In the genomic region with DNA sequence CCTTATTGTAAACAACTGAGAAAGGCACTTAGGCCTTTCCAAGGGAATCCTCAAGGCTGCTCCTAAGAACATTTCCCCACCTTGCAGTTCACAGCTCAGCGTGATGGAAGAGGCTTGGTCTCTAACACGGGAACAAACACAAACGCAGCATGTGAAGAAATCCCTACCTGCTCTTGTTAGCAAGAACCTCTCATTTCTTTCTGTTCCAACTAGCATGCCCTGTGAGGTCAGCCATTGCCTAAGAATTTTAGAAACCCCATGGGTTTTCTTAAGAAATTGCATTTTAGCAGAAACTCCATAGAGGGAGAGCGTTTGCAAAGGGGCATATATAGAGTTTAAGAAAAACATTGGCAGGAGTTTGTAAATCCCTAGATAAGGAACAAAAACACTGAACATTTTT, we compare ENCODE assay signal across 13 mouse cellular contexts. TPM values are rescaled to one million over a fixed set of nuclear protein-coding genes. Genes with fewer than 3 reads are reported as not detected.
A peak's percentile ranks its signal among the peaks of the same experiment; 100 is the strongest.
DNase-seq lines count a peak whose midpoint lies in the region; ATAC-seq and TF ChIP-seq lines count a peak whose summit lies in the region.
"Had no signal": no experiment of that assay in that cellular context is flagged by ENCODE, and none has a peak within 500 bp of the region (broad histone marks: within the 10 kb centered on the region; RNA-seq: fewer than 3 reads in every experiment).

No protein-coding gene starts in this region.

- no peak for TF ChIP-seq POLR2A in heart, adult 2 months (IDR thresholded peaks at IDR 0.05; ENCODE audit: insufficient read depth, low read depth, low read length)
- no peak for TF ChIP-seq POLR2A in ES-Bruce4 (IDR thresholded peaks at IDR 0.05; ENCODE audit: insufficient read depth, low read length)

- no peaks in the 10 kb centered on the region for H3K36me3 ChIP-seq in heart, embryonic 12.5 days
- H3K36me3 ChIP-seq in heart, adult 2 months (ENCODE audit: control insufficient read depth, insufficient read depth, low read length): no peaks in the 10 kb centered on the region
- peaks cover 4% of the 10 kb centered on the region; the same call in 1 of the 2 replicates for H3K36me3 ChIP-seq in kidney, postnatal 0 days (ENCODE audit: insufficient read depth, low read length)
- H3K36me3 ChIP-seq in ES-Bruce4 (ENCODE audit: control insufficient read depth, insufficient read depth, low read length, poor library complexity, severe bottlenecking): peaks cover 29% of the 10 kb centered on the region
- H3K36me3 ChIP-seq in embryonic facial prominence, embryonic 15.5 days: no peaks in the 10 kb centered on the region
- H3K36me3 ChIP-seq: heart, embryonic 10.5 days; intestine, embryonic 15.5 days had no signal

- peaks cover 39% of the 10 kb centered on the region for H3K4me1 ChIP-seq in heart, embryonic 12.5 days (replicated peaks)
- peaks cover 3% of the 10 kb centered on the region for H3K4me1 ChIP-seq in heart, adult 2 months (ENCODE audit: control insufficient read depth, insufficient read depth, low read length)
- peaks cover 12% of the 10 kb centered on the region for H3K4me1 ChIP-seq in kidney, postnatal 0 days (replicated peaks; ENCODE audit: insufficient read depth, low read length)
- H3K4me1 ChIP-seq in ES-Bruce4 (ENCODE audit: control insufficient read depth, insufficient read depth, low read length): peaks cover 3% of the 10 kb centered on the region
- peaks cover 70% of the 10 kb centered on the region for H3K4me1 ChIP-seq in embryonic facial prominence, embryonic 15.5 days

- ATAC-seq in heart, embryonic 12.5 days (ENCODE audit: insufficient number of reproducible peaks, low FRiP score): no peak
- ATAC-seq in kidney, postnatal 0 days (replicated peaks; ENCODE audit: low FRiP score, low read depth): no peak
- ATAC-seq in embryonic facial prominence, embryonic 15.5 days (ENCODE audit: insufficient number of reproducible peaks, low FRiP score, low TSS enrichment, low read depth): no peak

- WGBS in heart, embryonic 12.5 days: 34% methylated on average over 4 of the region's 4 CpGs
- 64% methylated on average over 4 of the region's 4 CpGs for WGBS in heart, adult 2 months
- 36% methylated on average over 4 of the region's 4 CpGs for WGBS in kidney, postnatal 0 days
- 55% methylated on average over 4 of the region's 4 CpGs for WGBS in embryonic facial prominence, embryonic 15.5 days

- intact Hi-C loops in heart, adult 2 months (cut with DNase I): no loop called here

- no peaks in the 10 kb centered on the region for H3K9me3 ChIP-seq in heart, embryonic 12.5 days (replicated peaks)
- H3K9me3 ChIP-seq in kidney, postnatal 0 days (replicated peaks; ENCODE audit: low read length): no peaks in the 10 kb centered on the region
- no peaks in the 10 kb centered on the region for H3K9me3 ChIP-seq in ES-Bruce4 (replicated peaks; ENCODE audit: control insufficient read depth, insufficient read depth, low read length, poor library complexity, severe bottlenecking)
- no peaks in the 10 kb centered on the region for H3K9me3 ChIP-seq in embryonic facial prominence, embryonic 15.5 days (replicated peaks)
- H3K9me3 ChIP-seq: heart, embryonic 10.5 days; intestine, embryonic 15.5 days had no signal

- no peak overlapping the region for H3K4me2 ChIP-seq in heart, embryonic 12.5 days
- H3K4me2 ChIP-seq in kidney, postnatal 0 days (ENCODE audit: low read length): peak overlapping the region; percentile 96; the same call in 1 of the 2 replicates
- no peak overlapping the region for H3K4me2 ChIP-seq in embryonic facial prominence, embryonic 15.5 days (replicated peaks)

- no peak for TF ChIP-seq CTCF in heart, adult 2 months (IDR thresholded peaks at IDR 0.05)
- TF ChIP-seq CTCF in kidney, postnatal 0 days (IDR thresholded peaks at IDR 0.05; ENCODE audit: low read depth): no peak
- TF ChIP-seq CTCF in ES-Bruce4 (IDR thresholded peaks at IDR 0.05; ENCODE audit: low read depth, low read length): no peak

- TF ChIP-seq EP300 in heart, adult 2 months (IDR thresholded peaks at IDR 0.05; ENCODE audit: insufficient read depth, low read depth, low read length): no peak
- TF ChIP-seq EP300 in ES-Bruce4 (IDR thresholded peaks at IDR 0.05; ENCODE audit: insufficient read depth, low read depth, low read length): no peak

- no peak overlapping the region for H3K9ac ChIP-seq in heart, embryonic 12.5 days
- H3K9ac ChIP-seq in heart, adult 2 months (ENCODE audit: low read depth, low read length): no peak overlapping the region
- H3K9ac ChIP-seq in kidney, postnatal 0 days (ENCODE audit: low read depth, low read length): no peak overlapping the region
- peak overlapping the region; percentile 51; the same call in 1 of the 2 replicates for H3K9ac ChIP-seq in ES-Bruce4 (ENCODE audit: low read depth, poor library complexity, severe bottlenecking)
- no peak overlapping the region for H3K9ac ChIP-seq in embryonic facial prominence, embryonic 15.5 days

- H3K27ac ChIP-seq in heart, embryonic 12.5 days (ENCODE audit: poor library complexity, severe bottlenecking): peak overlapping the region; percentile 41; the same call in 1 of the 2 replicates
- H3K27ac ChIP-seq in heart, adult 2 months: no peak overlapping the region
- no peak overlapping the region for H3K27ac ChIP-seq in kidney, postnatal 0 days
- H3K27ac ChIP-seq in ES-Bruce4 (ENCODE audit: insufficient read depth, low read length): peak overlapping the region; percentile 55
- peak overlapping the region; percentile 78; the same call in 1 of the 2 replicates for H3K27ac ChIP-seq in embryonic facial prominence, embryonic 15.5 days (replicated peaks)

- H3K27me3 ChIP-seq in heart, embryonic 12.5 days (replicated peaks): peaks cover 15% of the 10 kb centered on the region
- H3K27me3 ChIP-seq in heart, adult 2 months (ENCODE audit: control insufficient read depth, insufficient read depth, low read length): no peaks in the 10 kb centered on the region
- H3K27me3 ChIP-seq in kidney, postnatal 0 days (ENCODE audit: insufficient read depth, low read length): no peaks in the 10 kb centered on the region
- no peaks in the 10 kb centered on the region for H3K27me3 ChIP-seq in ES-Bruce4 (ENCODE audit: control insufficient read depth, insufficient read depth, low read length, poor library complexity, severe bottlenecking)
- no peaks in the 10 kb centered on the region for H3K27me3 ChIP-seq in embryonic facial prominence, embryonic 15.5 days
- H3K27me3 ChIP-seq: intestine, embryonic 15.5 days had no signal

- no peaks in the 10 kb centered on the region for H3K79me2 ChIP-seq in heart, adult 2 months (replicated peaks; ENCODE audit: control insufficient read depth, insufficient read depth, low read length)

- DNase-seq in heart, adult 2 months: no peak
- DNase-seq in kidney, postnatal 0 days (ENCODE audit: low spot score): no peak
- DNase-seq in kidney, adult 8-10 months: no peak
- no peak for DNase-seq in adrenal gland, adult 2 months
- DNase-seq in Muller cell, postnatal 12 days (ENCODE audit: inconsistent ontology term): no peak
- DNase-seq: right cerebral cortex, postnatal 4 days had no signal

- no peak overlapping the region for H3K4me3 ChIP-seq in heart, embryonic 12.5 days
- no peak overlapping the region for H3K4me3 ChIP-seq in heart, adult 2 months
- H3K4me3 ChIP-seq in kidney, postnatal 0 days (replicated peaks; ENCODE audit: low read depth, low read length): no peak overlapping the region
- H3K4me3 ChIP-seq in ES-Bruce4 (ENCODE audit: low read depth, low read length): no peak overlapping the region
- no peak overlapping the region for H3K4me3 ChIP-seq in embryonic facial prominence, embryonic 15.5 days (replicated peaks)
- H3K4me3 ChIP-seq: erythroblast, embryonic 14.5 days had no signal

RNA-seq across cellular contexts. Expression of a gene that starts 6.3 kb away (rescaled TPM):
- 5.5 and 6.2 TPM in 2 replicates for polyA plus RNA-seq in heart, embryonic 12.5 days (2016; fragmentation: Nextera tagmentation; extraction: Ambion mirVana)
- 1 to 10 TPM; 5.3 to 7.0 TPM for total RNA-seq in heart, adult 2 months (2021)
- 5.8 TPM in 2 replicates for polyA plus RNA-seq in heart, adult 2 months (2012; rRNA removed)
- 15.2 and 17.9 TPM in 2 replicates for polyA plus RNA-seq in kidney, postnatal 0 days (2015; fragmentation: Nextera tagmentation; extraction: Ambion mirVana)
- polyA plus RNA-seq in ES-Bruce4 (2011; ENCODE audit: insufficient read depth, insufficient read length, low read depth, missing spikeins): 51.7 and 54.5 TPM in 2 replicates
- polyA plus RNA-seq in embryonic facial prominence, embryonic 15.5 days (2015; fragmentation: Nextera tagmentation; extraction: Ambion mirVana): 11.9 TPM in 2 replicates
- total RNA-seq in adrenal gland, adult 2 months (2021): 10 to 100 TPM in 1 of 2 experiments, 1 to 10 TPM in 1; 9.9 to 16.7 TPM
- polyA plus RNA-seq in adrenal gland, adult 2 months (2012; rRNA removed): 20.1 and 22.0 TPM in 2 replicates

RNA-seq across cellular contexts. Expression of a gene that starts 27.6 kb away (rescaled TPM):
- polyA plus RNA-seq in heart, embryonic 12.5 days (2016; fragmentation: Nextera tagmentation; extraction: Ambion mirVana): 0.15 TPM in 1 of 2 replicates, not detected in the other
- total RNA-seq in heart, adult 2 months (2021): under 1 TPM in 1 of 2 experiments, not detected in 1; 0.30 TPM
- polyA plus RNA-seq in heart, adult 2 months (2012; rRNA removed): 0.29 and 0.45 TPM in 2 replicates
- polyA plus RNA-seq in kidney, postnatal 0 days (2015; fragmentation: Nextera tagmentation; extraction: Ambion mirVana): 1.6 and 2.5 TPM in 2 replicates
- polyA plus RNA-seq in ES-Bruce4 (2011; ENCODE audit: insufficient read depth, insufficient read length, low read depth, missing spikeins): 1.9 and 2.4 TPM in 2 replicates
- polyA plus RNA-seq in embryonic facial prominence, embryonic 15.5 days (2015; fragmentation: Nextera tagmentation; extraction: Ambion mirVana): 9.0 and 13.4 TPM in 2 replicates
- 10 to 100 TPM in 1 of 2 experiments, 1 to 10 TPM in 1; 1.4 to 40.9 TPM for total RNA-seq in adrenal gland, adult 2 months (2021)
- polyA plus RNA-seq in adrenal gland, adult 2 months (2012; rRNA removed): 0.46 and 0.83 TPM in 2 replicates
- polyA plus RNA-seq: erythroblast, embryonic 14.5 days; macrophage had no signal

Comparison
In these comparisons a context has a peak if more than half of its experiments do, and no peak if none do; other contexts are left out.
1. H3K27ac ChIP-seq: peak in heart, embryonic 12.5 days (single experiment), ES-Bruce4 (single experiment) and embryonic facial prominence, embryonic 15.5 days (single experiment); none in heart, adult 2 months (single experiment) and kidney, postnatal 0 days (single experiment).